Mouse (Mus musculus): ENCODE data around the gene Lifr. TPM values are rescaled to one million over a fixed set of nuclear protein-coding genes. Genes with fewer than 3 reads are reported as not detected.

Gene Lifr
- polyA plus RNA-seq, 1 experiment, result 101 TPM

GRCm38 (mm10) chr15:7201421-7202380, 111.3 kb downstream of the Lifr start:
- DNase-seq, result no peak
- H3K4me1 ChIP-seq (ENCODE audit: control insufficient read depth, insufficient read depth, low read length), result peaks cover 11% of the 10 kb centered on the region

DNA sequence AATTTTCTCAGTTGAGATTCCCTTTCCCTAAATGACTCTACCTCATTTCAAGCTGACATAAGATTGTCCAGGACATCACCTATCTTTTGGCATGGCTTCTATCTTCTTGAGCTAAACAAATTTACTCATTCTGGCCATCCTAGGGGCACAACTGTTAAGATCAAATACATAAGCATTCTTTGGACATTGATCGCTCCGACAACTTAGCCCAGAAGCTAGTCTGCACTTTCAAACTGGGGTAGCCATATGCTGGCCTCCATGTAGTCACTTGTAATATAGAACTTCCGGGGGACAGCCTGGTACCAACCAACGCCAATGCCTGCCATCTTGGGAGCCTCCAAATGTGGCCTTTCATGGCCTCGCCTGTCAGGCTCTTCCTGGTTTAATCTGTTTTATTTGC, 112.6 kb downstream of the Lifr start:
- no peak for TF ChIP-seq POLR2A (IDR thresholded peaks at IDR 0.05; ENCODE audit: borderline replicate concordance, extremely low read depth, low read depth, low read length)
- Histone ChIP-seq H3K4me3 (replicated peaks; ENCODE audit: extremely low read depth, low read depth, low read length) (no peak overlapping the region), H3K4me1 (ENCODE audit: control insufficient read depth, insufficient read depth, low read length) (peaks cover 11% of the 10 kb centered on the region)
- no peak for DNase-seq
- WGBS, result 97% methylated on average over 5 of the region's 5 CpGs

More at GRCm38 (mm10) chr15:7201421-7202380, 111.3 kb downstream of the Lifr start:
- WGBS, result 44% methylated on average over 9 of the region's 9 CpGs
- no peak overlapping the region for H3K4me3 ChIP-seq (replicated peaks; ENCODE audit: extremely low read depth, low read depth, low read length)
- TF ChIP-seq CTCF (IDR thresholded peaks at IDR 0.05; ENCODE audit: insufficient read depth, low read length) (no peak), POLR2A (IDR thresholded peaks at IDR 0.05; ENCODE audit: borderline replicate concordance, extremely low read depth, low read depth, low read length) (no peak)

DNA sequence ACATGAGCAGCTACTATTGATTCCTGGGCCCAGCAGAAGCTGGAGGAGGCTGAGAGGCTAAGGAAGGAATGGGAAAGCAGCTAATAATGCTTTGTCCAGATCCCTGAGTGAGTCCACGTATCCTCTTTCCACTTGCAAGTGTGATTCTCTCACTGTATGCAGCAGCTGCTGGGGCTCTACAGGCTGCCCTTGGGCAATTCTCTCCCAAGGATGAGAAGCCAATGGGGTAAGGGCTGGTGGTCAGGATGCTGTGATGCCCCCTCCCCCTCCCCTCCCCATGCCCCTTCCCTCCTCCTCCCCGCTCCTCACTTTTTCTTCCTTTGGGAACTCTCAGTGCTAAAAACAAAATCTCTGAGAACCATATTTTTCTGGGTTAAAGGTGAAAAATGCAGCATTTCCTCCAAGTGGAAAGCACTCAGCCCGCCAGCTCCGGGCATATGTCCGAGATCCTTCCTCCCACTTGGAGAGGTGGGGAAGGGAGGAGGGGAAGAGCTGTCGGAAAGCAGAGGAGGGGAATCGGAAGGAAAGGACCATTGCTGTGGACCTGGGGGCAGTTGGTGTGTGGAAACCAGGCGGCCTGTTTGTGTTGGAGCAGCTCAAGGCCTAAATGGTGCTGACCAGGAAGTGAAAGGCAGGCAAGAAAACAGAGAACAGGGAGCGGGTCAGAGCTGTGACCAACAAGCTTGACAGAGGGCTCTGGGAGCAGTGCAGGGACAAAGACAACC, 113.4 kb downstream of the Lifr start:
- no peak for DNase-seq
- H3K4me3 ChIP-seq (replicated peaks; ENCODE audit: extremely low read depth, low read depth, low read length), result no peak overlapping the region
- TF ChIP-seq POLR2A (IDR thresholded peaks at IDR 0.05; ENCODE audit: borderline replicate concordance, extremely low read depth, low read depth, low read length) (peak; percentile 37; the same call in 1 of the 2 replicates), CTCF (IDR thresholded peaks at IDR 0.05; ENCODE audit: insufficient read depth, low read length) (no peak)
- 21% methylated on average over 9 of the region's 9 CpGs for WGBS
- peaks cover 11% of the 10 kb centered on the region for H3K4me1 ChIP-seq (ENCODE audit: control insufficient read depth, insufficient read depth, low read length)

- no peak for TF ChIP-seq POLR2A (IDR thresholded peaks at IDR 0.05; ENCODE audit: borderline replicate concordance, extremely low read depth, low read depth, low read length)
- TF ChIP-seq CTCF (IDR thresholded peaks at IDR 0.05; ENCODE audit: insufficient read depth, low read length), result no peak
- 92% methylated on average over 13 of the region's 13 CpGs for WGBS
- peaks cover 11% of the 10 kb centered on the region for H3K4me1 ChIP-seq (ENCODE audit: control insufficient read depth, insufficient read depth, low read length)
- no peak overlapping the region for H3K4me3 ChIP-seq (replicated peaks; ENCODE audit: extremely low read depth, low read depth, low read length)
- no peak for DNase-seq
Measured at GRCm38 (mm10) chr15:7204917-7205316, 114.5 kb downstream of the Lifr start.

DNA sequence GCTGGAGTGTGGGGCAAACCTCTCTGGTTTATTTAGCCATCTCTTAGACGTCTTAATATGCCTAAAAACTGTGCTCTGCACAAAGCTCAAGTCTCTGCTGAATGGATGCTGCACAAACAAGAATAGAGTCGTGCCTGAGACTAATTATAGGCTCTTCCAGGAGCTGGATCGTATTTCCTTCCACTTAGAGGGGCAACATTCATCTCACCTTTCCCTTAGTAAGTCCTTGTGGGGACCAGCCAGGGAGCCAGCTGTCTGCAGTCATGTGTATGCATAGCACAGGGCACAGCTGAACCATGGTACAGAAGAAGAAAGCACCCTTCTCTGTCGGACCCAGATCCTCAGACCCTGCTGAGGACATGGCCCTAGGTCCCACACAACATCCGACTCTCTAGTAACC, 115.7 kb downstream of the Lifr start:
- WGBS, result 51% methylated on average over 5 of the region's 5 CpGs
- no peak for DNase-seq
- Histone ChIP-seq H3K4me1 (ENCODE audit: control insufficient read depth, insufficient read depth, low read length) (peaks cover 11% of the 10 kb centered on the region), H3K4me3 (replicated peaks; ENCODE audit: extremely low read depth, low read depth, low read length) (no peak overlapping the region)
- no peak for TF ChIP-seq POLR2A (IDR thresholded peaks at IDR 0.05; ENCODE audit: borderline replicate concordance, extremely low read depth, low read depth, low read length)
- no peak for TF ChIP-seq CTCF (IDR thresholded peaks at IDR 0.05; ENCODE audit: insufficient read depth, low read length)

DNA sequence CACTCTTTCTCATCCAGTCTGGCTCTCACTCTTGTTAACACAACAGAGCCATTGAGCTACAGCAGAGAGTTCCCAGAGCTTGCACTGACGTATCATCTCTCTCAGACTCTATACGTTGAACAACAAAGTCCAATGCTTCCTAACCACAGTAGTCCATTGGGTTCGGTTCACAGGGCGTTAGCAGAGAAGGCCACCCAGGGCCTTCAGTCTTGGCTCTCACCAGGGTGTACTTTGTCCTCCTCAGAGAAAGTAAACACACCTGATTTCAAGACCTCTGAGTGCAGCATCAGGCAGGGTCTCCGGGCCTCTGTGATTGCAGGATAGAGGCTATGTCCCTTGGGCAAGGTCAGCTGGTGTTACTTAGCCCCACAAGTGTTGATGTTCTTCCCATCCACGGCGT, 116.9 kb downstream of the Lifr start:
- H3K4me3 ChIP-seq (replicated peaks; ENCODE audit: extremely low read depth, low read depth, low read length), result no peak overlapping the region
- DNase-seq, result no peak
- no peak for TF ChIP-seq POLR2A (IDR thresholded peaks at IDR 0.05; ENCODE audit: borderline replicate concordance, extremely low read depth, low read depth, low read length)
- no peak for TF ChIP-seq CTCF (IDR thresholded peaks at IDR 0.05; ENCODE audit: insufficient read depth, low read length)
- H3K4me1 ChIP-seq (ENCODE audit: control insufficient read depth, insufficient read depth, low read length), result peaks cover 11% of the 10 kb centered on the region
- WGBS, result 77% methylated on average over 7 of the region's 7 CpGs

DNA sequence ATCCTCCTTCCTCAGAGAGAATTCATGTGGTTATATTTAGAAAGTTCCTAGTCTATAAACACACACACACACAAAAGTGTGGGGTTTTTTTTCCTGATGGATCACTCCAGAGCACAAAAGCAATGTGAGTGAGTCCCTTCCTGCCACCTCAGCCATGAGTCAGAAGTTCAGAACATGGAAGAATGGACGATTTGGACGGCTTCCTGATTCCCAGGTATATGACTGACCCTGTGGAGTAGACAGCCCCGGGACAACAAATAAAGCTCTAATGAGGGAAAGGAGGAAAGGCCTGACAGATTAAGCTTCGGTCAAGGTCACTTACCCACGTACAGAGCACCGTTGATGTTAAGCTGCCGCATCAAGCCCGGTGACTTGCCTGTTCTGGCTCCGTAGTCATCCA, 117.8 kb downstream of the Lifr start:
- no peak for TF ChIP-seq POLR2A (IDR thresholded peaks at IDR 0.05; ENCODE audit: borderline replicate concordance, extremely low read depth, low read depth, low read length)
- no peak for TF ChIP-seq CTCF (IDR thresholded peaks at IDR 0.05; ENCODE audit: insufficient read depth, low read length)
- DNase-seq, result no peak
- 61% methylated on average over 9 of the region's 9 CpGs for WGBS
- H3K4me3 ChIP-seq (replicated peaks; ENCODE audit: extremely low read depth, low read depth, low read length), result no peak overlapping the region
- H3K4me1 ChIP-seq (ENCODE audit: control insufficient read depth, insufficient read depth, low read length), result peaks cover 10% of the 10 kb centered on the region

- TF ChIP-seq CTCF (IDR thresholded peaks at IDR 0.05; ENCODE audit: insufficient read depth, low read length) (no peak), POLR2A (IDR thresholded peaks at IDR 0.05; ENCODE audit: borderline replicate concordance, extremely low read depth, low read depth, low read length) (no peak)
- Histone ChIP-seq H3K4me3 (replicated peaks; ENCODE audit: extremely low read depth, low read depth, low read length) (no peak overlapping the region), H3K4me1 (ENCODE audit: control insufficient read depth, insufficient read depth, low read length) (no peaks in the 10 kb centered on the region)
- peak; percentile 71 for DNase-seq
- WGBS, result 13% methylated on average over 1 of the region's 1 CpGs
Measured at GRCm38 (mm10) chr15:7213683-7214082, 123.3 kb downstream of the Lifr start.

- no peak for TF ChIP-seq CTCF (IDR thresholded peaks at IDR 0.05; ENCODE audit: insufficient read depth, low read length)
- no peak for TF ChIP-seq POLR2A (IDR thresholded peaks at IDR 0.05; ENCODE audit: borderline replicate concordance, extremely low read depth, low read depth, low read length)
- peak; percentile 28 for DNase-seq
- 77% methylated on average over 3 of the region's 3 CpGs for WGBS
- Histone ChIP-seq H3K4me1 (ENCODE audit: control insufficient read depth, insufficient read depth, low read length) (no peaks in the 10 kb centered on the region), H3K4me3 (replicated peaks; ENCODE audit: extremely low read depth, low read depth, low read length) (no peak overlapping the region)
Measured at GRCm38 (mm10) chr15:7215845-7216244, 125.4 kb downstream of the Lifr start.
